Mouse (Mus musculus) midbrain, embryonic 11.5 days (tissue): ENCODE data around the gene 4921517D22Rik. TPM values are rescaled to one million over a fixed set of nuclear protein-coding genes. Genes with fewer than 3 reads are reported as not detected.

ENCODE experiments used
- ATAC-seq: fragments of 200-750 bp; cut with Nextera tagmentation; 2 replicates; pipeline ENCODE4 v1.8.0; 2017; ENCODE audit warnings: moderate TSS enrichment, moderate library complexity; ENCODE audit not compliant: low FRiP score
- DNase-seq: peaks from one replicate; pipeline ENCODE4 v3.0.0; 2015; ENCODE audit warnings: low spot score; ENCODE audit errors: missing footprints
- H3K27ac ChIP-seq: fragments of 300-500 bp; sonication (generic); 2 replicates; pipeline ENCODE4 v1.5.1; 2014; ENCODE audit warnings: low read depth, low read length
- H3K27me3 ChIP-seq: fragments of 300-500 bp; sonication (generic); 2 replicates; pipeline ENCODE4 v1.6.1; 2014; ENCODE audit warnings: mild to moderate bottlenecking, low read length, moderate library complexity, mixed read lengths; ENCODE audit not compliant: control insufficient read depth, insufficient read depth
- H3K36me3 ChIP-seq: fragments of 300-500 bp; sonication (generic); 2 replicates; pipeline ENCODE4 v1.6.1; 2014; ENCODE audit warnings: mild to moderate bottlenecking, low read length, moderate library complexity, mixed read lengths; ENCODE audit not compliant: control insufficient read depth, insufficient read depth
- H3K4me1 ChIP-seq: fragments of 300-500 bp; sonication (generic); 2 replicates; pipeline ENCODE4 v1.6.1; 2014; ENCODE audit warnings: low read length; ENCODE audit not compliant: control insufficient read depth, insufficient read depth
- H3K4me2 ChIP-seq: fragments of 300-500 bp; sonication (generic); 2 replicates; pipeline ENCODE4 v1.6.1; 2014; ENCODE audit warnings: mild to moderate bottlenecking, moderate library complexity
- H3K4me3 ChIP-seq: fragments of 300-500 bp; sonication (generic); 2 replicates; pipeline ENCODE4 v1.5.1; 2014; ENCODE audit warnings: low read depth, low read length
- H3K9ac ChIP-seq: fragments of 300-500 bp; sonication (generic); 2 replicates; pipeline ENCODE4 v1.6.1; 2014; ENCODE audit warnings: low read length
- H3K9me3 ChIP-seq: fragments of 300-500 bp; sonication (generic); 2 replicates; pipeline ENCODE4 v1.6.1; 2016; ENCODE audit warnings: low read length; ENCODE audit not compliant: control insufficient read depth
- WGBS: fragments of 180-500 bp; shearing (Covaris S2); extraction: QIAGEN DNeasy Blood & Tissue Kit; methylation state at CpG from one replicate; pipeline ENCODE4 v1.1.7; 2014; 5-methylcytosine and 5-hydroxymethylcytosine counted together
- polyA plus RNA-seq: library from polyadenylated mRNA; unstranded; fragments of >200 nt; fragmentation: Nextera tagmentation; extraction: Ambion mirVana; gene quantifications from 2 replicates; pipeline ENCODE4 v1.2.1, GENCODE M21; 2014

Gene 4921517D22Rik
- polyA plus RNA-seq, 1 experiment from 2014 or later, result not detected

GRCm38 (mm10) chr13:59673597-59673996, 20.3 kb downstream of the 4921517D22Rik start:
- H3K9me3 ChIP-seq, result no peaks in the 10 kb centered on the region
- no peaks in the 10 kb centered on the region for H3K27me3 ChIP-seq
- H3K4me2 ChIP-seq, result peak overlapping the region; percentile 73
- ATAC-seq (peak; percentile 20; the same call in 1 of the 2 replicates), DNase-seq (peak; percentile 91)
- peak overlapping the region; percentile 96 for H3K9ac ChIP-seq
- peak overlapping the region; percentile 84; the same call in 1 of the 2 replicates for H3K27ac ChIP-seq
- peaks cover 15% of the 10 kb centered on the region for H3K4me1 ChIP-seq
- H3K4me3 ChIP-seq, result peak overlapping the region; percentile 77
- no peaks in the 10 kb centered on the region for H3K36me3 ChIP-seq
- WGBS, result 23% methylated on average over 7 of the region's 7 CpGs

- Histone ChIP-seq H3K4me3 (no peak overlapping the region), H3K9me3 (no peaks in the 10 kb centered on the region), H3K4me2 (0 out of 2 replicates have a peak overlapping the region, but pooled peaks have one; percentile 6), H3K9ac (peak overlapping the region; percentile 33; the same call in 1 of the 2 replicates), H3K27me3 (no peaks in the 10 kb centered on the region), H3K4me1 (peaks cover 15% of the 10 kb centered on the region), H3K27ac (no peak overlapping the region), H3K36me3 (peaks cover under 1% of the 10 kb centered on the region; the same call in 1 of the 2 replicates)
- DNase-seq (no peak), ATAC-seq (no peak)
- WGBS, result 76% methylated on average over 6 of the region's 6 CpGs
These were observed 21.7 kb downstream of the 4921517D22Rik start for GRCm38 (mm10) chr13:59672248-59672647.

GRCm38 (mm10) chr13:59671521-59671920, 22.4 kb downstream of the 4921517D22Rik start:
- Histone ChIP-seq H3K4me1 (peaks cover 15% of the 10 kb centered on the region), H3K4me2 (no peak overlapping the region), H3K27ac (no peak overlapping the region; the same call in 1 of the 2 replicates), H3K9me3 (no peaks in the 10 kb centered on the region), H3K9ac (no peak overlapping the region), H3K36me3 (peaks cover 6% of the 10 kb centered on the region; the same call in 1 of the 2 replicates), H3K4me3 (no peak overlapping the region), H3K27me3 (no peaks in the 10 kb centered on the region)
- WGBS, result 72% methylated on average over 2 of the region's 2 CpGs
- ATAC-seq (no peak), DNase-seq (no peak)

- H3K4me3 ChIP-seq, result no peak overlapping the region
- no peak overlapping the region for H3K27ac ChIP-seq
- H3K36me3 ChIP-seq, result peaks cover 11% of the 10 kb centered on the region
- H3K4me2 ChIP-seq, result no peak overlapping the region
- 92% methylated on average over 10 of the region's 10 CpGs for WGBS
- H3K27me3 ChIP-seq, result no peaks in the 10 kb centered on the region
- peaks cover 15% of the 10 kb centered on the region for H3K4me1 ChIP-seq
- DNase-seq (no peak), ATAC-seq (no peak)
- H3K9me3 ChIP-seq, result no peaks in the 10 kb centered on the region
- H3K9ac ChIP-seq, result no peak overlapping the region
These were observed 24.0 kb downstream of the 4921517D22Rik start for GRCm38 (mm10) chr13:59669946-59670345.

GRCm38 (mm10) chr13:59668501-59669093, 25.3 kb downstream of the 4921517D22Rik start:
- no peaks in the 10 kb centered on the region for H3K27me3 ChIP-seq
- no peak for DNase-seq
- H3K36me3 ChIP-seq, result peaks cover 19% of the 10 kb centered on the region
- no peaks in the 10 kb centered on the region for H3K9me3 ChIP-seq
- 88% methylated on average over 11 of the region's 11 CpGs for WGBS
- H3K27ac ChIP-seq, result no peak overlapping the region
- no peak for ATAC-seq
- H3K4me3 ChIP-seq, result no peak overlapping the region
- peaks cover 13% of the 10 kb centered on the region for H3K4me1 ChIP-seq
- H3K9ac ChIP-seq, result no peak overlapping the region
- H3K4me2 ChIP-seq, result no peak overlapping the region

- Histone ChIP-seq H3K27me3 (no peaks in the 10 kb centered on the region), H3K4me2 (no peak overlapping the region), H3K9me3 (no peaks in the 10 kb centered on the region), H3K4me1 (peaks cover 8% of the 10 kb centered on the region), H3K27ac (no peak overlapping the region), H3K9ac (no peak overlapping the region), H3K4me3 (no peak overlapping the region), H3K36me3 (peaks cover 19% of the 10 kb centered on the region)
- DNase-seq (no peak), ATAC-seq (no peak)
- WGBS, result 89% methylated on average over 5 of the region's 5 CpGs
These were observed 26.1 kb downstream of the 4921517D22Rik start for GRCm38 (mm10) chr13:59667763-59668162.

- H3K9me3 ChIP-seq, result no peaks in the 10 kb centered on the region
- H3K36me3 ChIP-seq, result peaks cover 38% of the 10 kb centered on the region
- H3K4me3 ChIP-seq, result no peak overlapping the region
- 95% methylated on average over 19 of the region's 19 CpGs for WGBS
- no peaks in the 10 kb centered on the region for H3K4me1 ChIP-seq
- DNase-seq (no peak), ATAC-seq (no peak)
- no peak overlapping the region for H3K4me2 ChIP-seq
- no peak overlapping the region; the same call in 1 of the 2 replicates for H3K9ac ChIP-seq
- no peak overlapping the region for H3K27ac ChIP-seq
- no peaks in the 10 kb centered on the region for H3K27me3 ChIP-seq
These were observed 29.8 kb downstream of the 4921517D22Rik start for GRCm38 (mm10) chr13:59663939-59664712.

GRCm38 (mm10) chr13:59661966-59662365, 31.9 kb downstream of the 4921517D22Rik start:
- H3K4me1 ChIP-seq, result peaks cover 12% of the 10 kb centered on the region
- 96% methylated on average over 12 of the region's 12 CpGs for WGBS
- H3K9ac ChIP-seq, result no peak overlapping the region
- ATAC-seq (no peak), DNase-seq (no peak)
- no peak overlapping the region for H3K4me3 ChIP-seq
- no peaks in the 10 kb centered on the region; the same call in 1 of the 2 replicates for H3K9me3 ChIP-seq
- H3K27me3 ChIP-seq, result no peaks in the 10 kb centered on the region
- no peak overlapping the region for H3K4me2 ChIP-seq
- H3K36me3 ChIP-seq, result peaks cover 39% of the 10 kb centered on the region
- H3K27ac ChIP-seq, result no peak overlapping the region

GRCm38 (mm10) chr13:59661387-59661786, 32.5 kb downstream of the 4921517D22Rik start:
- Histone ChIP-seq H3K9ac (no peak overlapping the region), H3K36me3 (peaks cover 36% of the 10 kb centered on the region), H3K4me3 (no peak overlapping the region), H3K27ac (no peak overlapping the region), H3K27me3 (no peaks in the 10 kb centered on the region), H3K4me1 (peaks cover 17% of the 10 kb centered on the region), H3K9me3 (no peaks in the 10 kb centered on the region; the same call in 1 of the 2 replicates), H3K4me2 (no peak overlapping the region)
- no peak for DNase-seq
- ATAC-seq, result no peak
- 93% methylated on average over 8 of the region's 8 CpGs for WGBS
